Mouse (Mus musculus): ENCODE results near the gene Gm45208. TPM values are rescaled to one million over a fixed set of nuclear protein-coding genes. Genes with fewer than 3 reads are reported as not detected.

The Gm45208 gene
- polyA plus RNA-seq, 1 experiment from 2014 or later: 0.30 TPM

GRCm38 (mm10) chrX:7678986-7679385 lies 43.1 kb upstream of the Gm45208 start:
- no peak overlapping the region for H3K4me2 ChIP-seq (ENCODE audit: low read length)
- DNase-seq (ENCODE audit: low spot score) (no peak), ATAC-seq (replicated peaks; ENCODE audit: low FRiP score, low read depth) (no peak)
- no peak overlapping the region for H3K9ac ChIP-seq (ENCODE audit: low read depth, low read length)
- no peak overlapping the region for H3K27ac ChIP-seq
- no peaks in the 10 kb centered on the region for H3K36me3 ChIP-seq (ENCODE audit: insufficient read depth, low read length)
- no peak overlapping the region for H3K4me3 ChIP-seq (replicated peaks; ENCODE audit: low read depth, low read length)
- peak; percentile 27; the same call in 1 of the 2 replicates for TF ChIP-seq CTCF (IDR thresholded peaks at IDR 0.05; ENCODE audit: low read depth)
- no peaks in the 10 kb centered on the region for H3K27me3 ChIP-seq (ENCODE audit: insufficient read depth, low read length)
- no peaks in the 10 kb centered on the region for H3K4me1 ChIP-seq (replicated peaks; ENCODE audit: insufficient read depth, low read length)
- WGBS: 39% methylated on average over 3 of the region's 3 CpGs
- no peaks in the 10 kb centered on the region for H3K9me3 ChIP-seq (replicated peaks; ENCODE audit: low read length)

- H3K4me2 ChIP-seq (ENCODE audit: low read length): peak overlapping the region; percentile 49
- peak; percentile 87 for TF ChIP-seq CTCF (IDR thresholded peaks at IDR 0.05; ENCODE audit: low read depth)
- no peaks in the 10 kb centered on the region for H3K36me3 ChIP-seq (ENCODE audit: insufficient read depth, low read length)
- H3K9ac ChIP-seq (ENCODE audit: low read depth, low read length): 0 out of 2 replicates have a peak overlapping the region, but pooled peaks have one; percentile 40
- H3K27me3 ChIP-seq (ENCODE audit: insufficient read depth, low read length): no peaks in the 10 kb centered on the region
- H3K9me3 ChIP-seq (replicated peaks; ENCODE audit: low read length): no peaks in the 10 kb centered on the region
- ATAC-seq (replicated peaks; ENCODE audit: low FRiP score, low read depth) (peak; percentile 95), DNase-seq (ENCODE audit: low spot score) (peak; percentile 88)
- no peak overlapping the region; the same call in 1 of the 2 replicates for H3K27ac ChIP-seq
- 0 out of 2 replicates have a peak overlapping the region, but pooled peaks have one; percentile 11 for H3K4me3 ChIP-seq (replicated peaks; ENCODE audit: low read depth, low read length)
- no peaks in the 10 kb centered on the region for H3K4me1 ChIP-seq (replicated peaks; ENCODE audit: insufficient read depth, low read length)
- WGBS: 20% methylated on average over 27 of the region's 27 CpGs
Measured at GRCm38 (mm10) chrX:7679405-7680056, 42.5 kb upstream of the Gm45208 start.

- Histone ChIP-seq H3K9me3 (replicated peaks; ENCODE audit: low read length) (no peaks in the 10 kb centered on the region), H3K4me1 (replicated peaks; ENCODE audit: insufficient read depth, low read length) (no peaks in the 10 kb centered on the region), H3K27ac (peak overlapping the region; percentile 31; the same call in 1 of the 2 replicates), H3K27me3 (ENCODE audit: insufficient read depth, low read length) (no peaks in the 10 kb centered on the region), H3K9ac (ENCODE audit: low read depth, low read length) (0 out of 2 replicates have a peak overlapping the region, but pooled peaks have one; percentile 40), H3K4me3 (replicated peaks; ENCODE audit: low read depth, low read length) (0 out of 2 replicates have a peak overlapping the region, but pooled peaks have one; percentile 11), H3K4me2 (ENCODE audit: low read length) (peak overlapping the region; percentile 49), H3K36me3 (ENCODE audit: insufficient read depth, low read length) (no peaks in the 10 kb centered on the region)
- DNase-seq (ENCODE audit: low spot score): no peak
- 23% methylated on average over 12 of the region's 12 CpGs for WGBS
- no peak; the same call in 1 of the 2 replicates for ATAC-seq (replicated peaks; ENCODE audit: low FRiP score, low read depth)
- TF ChIP-seq CTCF (IDR thresholded peaks at IDR 0.05; ENCODE audit: low read depth): no peak
Measured at GRCm38 (mm10) chrX:7680057-7680412, 42.0 kb upstream of the Gm45208 start.

- 68% methylated on average over 14 of the region's 14 CpGs for WGBS
- DNase-seq (ENCODE audit: low spot score): no peak
- H3K9ac ChIP-seq (ENCODE audit: low read depth, low read length): 0 out of 2 replicates have a peak within 1 kb of the TSS, but pooled peaks have one; percentile 40
- H3K27me3 ChIP-seq (ENCODE audit: insufficient read depth, low read length): no peaks in the 10 kb centered on the region
- H3K9me3 ChIP-seq (replicated peaks; ENCODE audit: low read length): no peaks in the 10 kb centered on the region
- no peak for ATAC-seq (replicated peaks; ENCODE audit: low FRiP score, low read depth)
- no peak for TF ChIP-seq CTCF (IDR thresholded peaks at IDR 0.05; ENCODE audit: low read depth)
- peak within 1 kb of the TSS; percentile 49 for H3K4me2 ChIP-seq (ENCODE audit: low read length)
- 0 out of 2 replicates have a peak within 1 kb of the TSS, but pooled peaks have one; percentile 11 for H3K4me3 ChIP-seq (replicated peaks; ENCODE audit: low read depth, low read length)
- no peaks in the 10 kb centered on the region for H3K4me1 ChIP-seq (replicated peaks; ENCODE audit: insufficient read depth, low read length)
- H3K36me3 ChIP-seq (ENCODE audit: insufficient read depth, low read length): no peaks in the 10 kb centered on the region
- H3K27ac ChIP-seq: peak within 1 kb of the TSS; percentile 31; the same call in 1 of the 2 replicates
Measured at GRCm38 (mm10) chrX:7680864-7681263, 41.2 kb upstream of the Gm45208 start, which contains the start of gene Magix. Gene Magix (minus strand): TSS chrX:7681251.

GRCm38 (mm10) chrX:7688321-7688720 lies 33.7 kb upstream of the Gm45208 start:
- H3K4me1 ChIP-seq (replicated peaks; ENCODE audit: insufficient read depth, low read length): no peaks in the 10 kb centered on the region
- H3K27me3 ChIP-seq (ENCODE audit: insufficient read depth, low read length): no peaks in the 10 kb centered on the region
- no peaks in the 10 kb centered on the region for H3K36me3 ChIP-seq (ENCODE audit: insufficient read depth, low read length)
- no peak overlapping the region for H3K4me2 ChIP-seq (ENCODE audit: low read length)
- WGBS: 87% methylated on average over 2 of the region's 2 CpGs
- H3K4me3 ChIP-seq (replicated peaks; ENCODE audit: low read depth, low read length): no peak overlapping the region
- H3K9me3 ChIP-seq (replicated peaks; ENCODE audit: low read length): no peaks in the 10 kb centered on the region
- no peak for TF ChIP-seq CTCF (IDR thresholded peaks at IDR 0.05; ENCODE audit: low read depth)
- ATAC-seq (replicated peaks; ENCODE audit: low FRiP score, low read depth): no peak
- no peak overlapping the region for H3K9ac ChIP-seq (ENCODE audit: low read depth, low read length)
- no peak for DNase-seq (ENCODE audit: low spot score)
- no peak overlapping the region for H3K27ac ChIP-seq

GRCm38 (mm10) chrX:7690486-7690885 lies 31.6 kb upstream of the Gm45208 start:
- 61% methylated on average over 3 of the region's 3 CpGs for WGBS
- H3K36me3 ChIP-seq (ENCODE audit: insufficient read depth, low read length): no peaks in the 10 kb centered on the region
- no peaks in the 10 kb centered on the region for H3K9me3 ChIP-seq (replicated peaks; ENCODE audit: low read length)
- H3K27me3 ChIP-seq (ENCODE audit: insufficient read depth, low read length): no peaks in the 10 kb centered on the region
- no peak for ATAC-seq (replicated peaks; ENCODE audit: low FRiP score, low read depth)
- TF ChIP-seq CTCF (IDR thresholded peaks at IDR 0.05; ENCODE audit: low read depth): no peak
- H3K4me2 ChIP-seq (ENCODE audit: low read length): no peak overlapping the region
- no peak overlapping the region for H3K9ac ChIP-seq (ENCODE audit: low read depth, low read length)
- H3K27ac ChIP-seq: no peak overlapping the region
- no peaks in the 10 kb centered on the region for H3K4me1 ChIP-seq (replicated peaks; ENCODE audit: insufficient read depth, low read length)
- DNase-seq (ENCODE audit: low spot score): no peak
- H3K4me3 ChIP-seq (replicated peaks; ENCODE audit: low read depth, low read length): no peak overlapping the region

All from kidney, postnatal 0 days (tissue).